ENCODE assay signal across 8 mouse cellular contexts in the genomic region with DNA sequence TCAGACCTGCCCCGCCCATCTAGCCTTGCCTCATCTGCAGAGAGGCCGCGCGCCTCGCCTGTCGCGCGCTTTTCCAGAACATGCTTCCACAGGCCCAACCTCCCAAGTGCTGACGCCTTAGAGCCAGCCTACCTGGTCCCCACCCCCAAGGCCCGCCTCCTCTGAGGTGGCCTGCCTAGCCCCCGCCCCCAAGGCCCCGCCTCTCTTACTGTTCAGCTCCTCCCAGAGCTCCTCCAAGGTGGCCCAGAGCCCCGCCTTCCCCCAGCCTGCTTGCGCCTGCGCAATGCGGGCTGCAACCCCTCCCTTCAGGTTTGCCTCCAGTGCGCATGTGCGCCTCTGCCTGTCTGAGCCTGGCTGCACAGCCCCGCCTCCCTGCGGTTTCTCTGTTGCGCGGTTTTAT. TPM values are rescaled to one million over a fixed set of nuclear protein-coding genes. Genes with fewer than 3 reads are reported as not detected.
DNase-seq lines count a peak whose midpoint lies in the region; ATAC-seq and TF ChIP-seq lines count a peak whose summit lies in the region.

No protein-coding gene starts in this region.

- 53% methylated on average over 14 of the region's 22 CpGs for whole genome bisulfite sequencing in hindbrain, embryonic 11.5 days
- WGBS in lung, adult 2 months: 56% methylated on average over 22 of the region's 22 CpGs
- WGBS in neural tube, embryonic 14.5 days: 49% methylated on average over 21 of the region's 22 CpGs

- peak overlapping the region; percentile 57 for H3K4me3 ChIP-seq in hindbrain, embryonic 11.5 days (ENCODE audit: low read depth, low read length)
- peak overlapping the region; percentile 26 for H3K4me3 ChIP-seq in lung, adult 2 months (replicated peaks; ENCODE audit: extremely low read depth, low read depth, low read length)
- H3K4me3 ChIP-seq in neural tube, embryonic 14.5 days (ENCODE audit: low read depth, low read length): peak overlapping the region; percentile 51

- peak; percentile 91 for ATAC-seq in hindbrain, embryonic 11.5 days (ENCODE audit: low FRiP score)
- ATAC-seq in neural tube, embryonic 14.5 days (ENCODE audit: low read depth): peak; percentile 92

- TF ChIP-seq CTCF in lung, adult 2 months (IDR thresholded peaks at IDR 0.05; ENCODE audit: insufficient read depth, low read length): no peak

- H3K9me3 ChIP-seq in hindbrain, embryonic 11.5 days (ENCODE audit: control insufficient read depth, low read length): peaks cover 3% of the 10 kb centered on the region; the same call in 1 of the 2 replicates
- no peaks in the 10 kb centered on the region for H3K9me3 ChIP-seq in neural tube, embryonic 14.5 days (ENCODE audit: control insufficient read depth, low read length)

- H3K9ac ChIP-seq in hindbrain, embryonic 11.5 days (ENCODE audit: low read depth, low read length): no peak overlapping the region
- no peak overlapping the region for H3K9ac ChIP-seq in neural tube, embryonic 14.5 days (replicated peaks; ENCODE audit: low read depth, low read length)

- H3K36me3 ChIP-seq in hindbrain, embryonic 11.5 days (ENCODE audit: control insufficient read depth, insufficient read depth, low read length): no peaks in the 10 kb centered on the region
- H3K36me3 ChIP-seq in neural tube, embryonic 14.5 days (ENCODE audit: control insufficient read depth, insufficient read depth, low read length): no peaks in the 10 kb centered on the region

- no peak for TF ChIP-seq POLR2A in lung, adult 2 months (IDR thresholded peaks at IDR 0.05; ENCODE audit: borderline replicate concordance, extremely low read depth, low read depth, low read length)

- no peaks in the 10 kb centered on the region for H3K4me1 ChIP-seq in hindbrain, embryonic 11.5 days (replicated peaks; ENCODE audit: control insufficient read depth, insufficient read depth, low read length)
- H3K4me1 ChIP-seq in lung, adult 2 months (ENCODE audit: control insufficient read depth, insufficient read depth, low read length): peaks cover 5% of the 10 kb centered on the region; the same call in 1 of the 2 replicates
- no peaks in the 10 kb centered on the region for H3K4me1 ChIP-seq in neural tube, embryonic 14.5 days (ENCODE audit: control insufficient read depth, insufficient read depth, low read length)

- no peaks in the 10 kb centered on the region for H3K27me3 ChIP-seq in hindbrain, embryonic 11.5 days (ENCODE audit: control insufficient read depth, insufficient read depth, low read length)
- H3K27me3 ChIP-seq in neural tube, embryonic 14.5 days (ENCODE audit: control insufficient read depth, insufficient read depth, low read length): no peaks in the 10 kb centered on the region

- DNase-seq in T-cell, adult 2 months (ENCODE audit: low spot score): peak; percentile 58
- DNase-seq in cerebellum, postnatal 36 days: peak; percentile 91 to 96
- peak; percentile 86 to 91 for DNase-seq in frontal cortex, postnatal 14 days (ENCODE audit: low spot score in 2 of 2)
- DNase-seq in hindbrain, embryonic 11.5 days (ENCODE audit: low spot score): peak; percentile 93
- DNase-seq in layer of hippocampus, adult 9-10 months (ENCODE audit: low spot score): peak; percentile 75
- peak; percentile 93 for DNase-seq in lung, adult 2 months
- peak; percentile 87 for DNase-seq in telencephalon, adult 2 months (ENCODE audit: low read depth, low spot score)

- H3K4me2 ChIP-seq in hindbrain, embryonic 11.5 days (replicated peaks; ENCODE audit: low read depth, low read length): peak overlapping the region; percentile 58
- H3K4me2 ChIP-seq in neural tube, embryonic 14.5 days (ENCODE audit: low read depth, low read length): peak overlapping the region; percentile 62

- no peak overlapping the region for H3K27ac ChIP-seq in hindbrain, embryonic 11.5 days (ENCODE audit: low read depth, low read length)
- H3K27ac ChIP-seq in neural tube, embryonic 14.5 days (ENCODE audit: low read depth, low read length): no peak overlapping the region

RNA-seq across cellular contexts. Expression of a gene that starts 2.0 kb away (rescaled TPM):
- polyA plus RNA-seq in hindbrain, embryonic 11.5 days (2014; fragmentation: Nextera tagmentation; extraction: Ambion mirVana): 17.6 and 26.9 TPM in 2 replicates
- polyA plus RNA-seq in lung, adult 2 months (2012; rRNA removed): 1.0 and 1.3 TPM in 2 replicates
- polyA plus RNA-seq in neural tube, embryonic 14.5 days (2014; fragmentation: Nextera tagmentation; extraction: Ambion mirVana): 4.6 and 7.0 TPM in 2 replicates

RNA-seq across cellular contexts. Expression of a gene that starts 2.1 kb away (rescaled TPM):
- 67.7 and 74.4 TPM in 2 replicates for polyA plus RNA-seq in hindbrain, embryonic 11.5 days (2014; fragmentation: Nextera tagmentation; extraction: Ambion mirVana)
- 22.8 and 33.4 TPM in 2 replicates for polyA plus RNA-seq in lung, adult 2 months (2012; rRNA removed)
- 46.0 and 48.4 TPM in 2 replicates for polyA plus RNA-seq in neural tube, embryonic 14.5 days (2014; fragmentation: Nextera tagmentation; extraction: Ambion mirVana)
